In the genomic region with DNA sequence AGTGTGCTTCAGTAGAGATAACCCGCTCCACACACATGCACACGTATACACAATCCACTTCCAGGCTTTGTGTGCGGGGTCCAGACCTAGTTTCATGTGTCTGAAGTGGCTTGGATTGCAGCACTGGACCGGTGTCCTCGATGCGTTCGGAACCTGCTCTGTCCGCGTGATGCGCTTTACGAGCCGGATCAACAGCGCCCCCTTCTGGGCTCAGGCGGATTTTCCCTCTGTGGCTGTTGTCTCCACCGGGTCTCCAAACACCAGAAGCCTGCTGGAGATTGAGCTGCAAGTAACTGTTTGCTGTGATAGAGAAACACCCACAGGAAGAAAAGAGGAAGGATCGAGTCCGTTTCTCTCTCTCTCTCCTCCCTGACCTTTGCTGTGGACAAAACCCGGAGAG, we compare ENCODE assay signal across 9 mouse cellular contexts. TPM values are rescaled to one million over a fixed set of nuclear protein-coding genes. Genes with fewer than 3 reads are reported as not detected.
DNase-seq lines count a peak whose midpoint lies in the region; ATAC-seq lines count a peak whose summit lies in the region.
"Had no signal": no experiment of that assay in that cellular context is flagged by ENCODE, and none has a peak within 500 bp of the region (broad histone marks: within the 10 kb centered on the region; RNA-seq: fewer than 3 reads in every experiment).

No protein-coding gene starts in this region.

- H3K4me2 ChIP-seq in hindbrain, embryonic 13.5 days = no peak overlapping the region
- 0 out of 2 replicates have a peak overlapping the region, but pooled peaks have one; percentile 28 for H3K4me2 ChIP-seq in intestine, embryonic 15.5 days (replicated peaks)

- H3K36me3 ChIP-seq in hindbrain, embryonic 10.5 days = no peaks in the 10 kb centered on the region
- H3K36me3 ChIP-seq in hindbrain, embryonic 13.5 days = no peaks in the 10 kb centered on the region
- no peaks in the 10 kb centered on the region for H3K36me3 ChIP-seq in intestine, embryonic 15.5 days

- H3K9me3 ChIP-seq in hindbrain, embryonic 10.5 days = no peaks in the 10 kb centered on the region
- no peaks in the 10 kb centered on the region for H3K9me3 ChIP-seq in hindbrain, embryonic 13.5 days
- no peaks in the 10 kb centered on the region for H3K9me3 ChIP-seq in intestine, embryonic 15.5 days

- H3K27ac ChIP-seq in hindbrain, embryonic 10.5 days = no peak overlapping the region
- H3K27ac ChIP-seq in hindbrain, embryonic 13.5 days = no peak overlapping the region
- no peak overlapping the region for H3K27ac ChIP-seq in intestine, embryonic 15.5 days

- H3K9ac ChIP-seq in hindbrain, embryonic 13.5 days = no peak overlapping the region
- no peak overlapping the region for H3K9ac ChIP-seq in intestine, embryonic 15.5 days

- whole genome bisulfite sequencing in hindbrain, embryonic 10.5 days = 2% methylated on average over 18 of the region's 18 CpGs
- WGBS in hindbrain, embryonic 13.5 days = 2% methylated on average over 18 of the region's 18 CpGs
- 3% methylated on average over 18 of the region's 18 CpGs for WGBS in intestine, embryonic 15.5 days

- peaks cover 23% of the 10 kb centered on the region for H3K4me1 ChIP-seq in hindbrain, embryonic 10.5 days (replicated peaks)
- peaks cover 27% of the 10 kb centered on the region for H3K4me1 ChIP-seq in hindbrain, embryonic 13.5 days (replicated peaks)
- peaks cover 2% of the 10 kb centered on the region; the same call in 1 of the 2 replicates for H3K4me1 ChIP-seq in intestine, embryonic 15.5 days (replicated peaks)

- peak; percentile 82 for DNase-seq in hindbrain, embryonic 10.5 days (ENCODE audit: low spot score)
- DNase-seq in cerebellum, postnatal 36 days = peak; percentile 87 to 90
- peak; percentile 88 for DNase-seq in gastrocnemius, postnatal 10 days
- DNase-seq in left cerebral cortex, postnatal 36 days (ENCODE audit: low spot score in 2 of 2) = peak; percentile 78 to 87
- peak; percentile 42 to 80 for DNase-seq in monocyte, adult 2 months (ENCODE audit: low read depth in 1 of 2, low spot score in 2 of 2)
- peak; percentile 62 to 80 for DNase-seq in spleen, postnatal 14 days (ENCODE audit: low spot score in 2 of 2)

- H3K27me3 ChIP-seq in hindbrain, embryonic 10.5 days (ENCODE audit: insufficient read depth, poor library complexity, severe bottlenecking) = peaks cover 55% of the 10 kb centered on the region
- peaks cover 45% of the 10 kb centered on the region for H3K27me3 ChIP-seq in hindbrain, embryonic 13.5 days
- peaks cover 24% of the 10 kb centered on the region for H3K27me3 ChIP-seq in intestine, embryonic 15.5 days (replicated peaks)
- H3K27me3 ChIP-seq: Patski had no signal

- peak overlapping the region; percentile 30; the same call in 1 of the 2 replicates for H3K4me3 ChIP-seq in hindbrain, embryonic 10.5 days
- no peak overlapping the region for H3K4me3 ChIP-seq in hindbrain, embryonic 13.5 days
- no peak overlapping the region for H3K4me3 ChIP-seq in intestine, embryonic 15.5 days (replicated peaks)

- ATAC-seq in hindbrain, embryonic 13.5 days (ENCODE audit: low FRiP score) = no peak
- peak; percentile 46 for ATAC-seq in intestine, embryonic 15.5 days
- ATAC-seq: Patski had no signal

- intact Hi-C loops in left cerebral cortex, postnatal 36 days (cut with DNase I) = loop anchor here (1.0 kb wide), 1 partner anchor 113 kb away; no protein-coding TSS in a partner anchor

RNA-seq across cellular contexts. Expression of a gene that starts 20.8 kb away (rescaled TPM):
- polyA plus RNA-seq in hindbrain, embryonic 10.5 days (2016; fragmentation: Nextera tagmentation; extraction: Ambion mirVana) = 322 and 331 TPM in 2 replicates
- 385 and 394 TPM in 2 replicates for polyA plus RNA-seq in hindbrain, embryonic 13.5 days (2015; fragmentation: Nextera tagmentation; extraction: Ambion mirVana)
- 10 to 100 TPM; 82.0 to 91.3 TPM for total RNA-seq in gastrocnemius, postnatal 10 days (2021)
- 268 and 277 TPM in 2 replicates for polyA plus RNA-seq in intestine, embryonic 15.5 days (2015; fragmentation: Nextera tagmentation; extraction: Ambion mirVana)
- total RNA-seq in left cerebral cortex, postnatal 36 days (2021) = 100 to 1,000 TPM; 348 to 358 TPM

RNA-seq across cellular contexts. Expression of a gene that starts 33.4 kb away (rescaled TPM):
- 117 and 129 TPM in 2 replicates for polyA plus RNA-seq in hindbrain, embryonic 10.5 days (2016; fragmentation: Nextera tagmentation; extraction: Ambion mirVana)
- 93.9 and 105 TPM in 2 replicates for polyA plus RNA-seq in hindbrain, embryonic 13.5 days (2015; fragmentation: Nextera tagmentation; extraction: Ambion mirVana)
- total RNA-seq in gastrocnemius, postnatal 10 days (2021) = 10 to 100 TPM; 28.5 to 40.5 TPM
- polyA plus RNA-seq in intestine, embryonic 15.5 days (2015; fragmentation: Nextera tagmentation; extraction: Ambion mirVana) = 270 and 290 TPM in 2 replicates
- 10 to 100 TPM; 35.4 to 42.4 TPM for total RNA-seq in left cerebral cortex, postnatal 36 days (2021)

RNA-seq across cellular contexts. Expression of a gene that starts 39.8 kb away (rescaled TPM):
- polyA plus RNA-seq in hindbrain, embryonic 10.5 days (2016; fragmentation: Nextera tagmentation; extraction: Ambion mirVana) = 40.1 and 47.2 TPM in 2 replicates
- polyA plus RNA-seq in hindbrain, embryonic 13.5 days (2015; fragmentation: Nextera tagmentation; extraction: Ambion mirVana) = 51.2 and 54.4 TPM in 2 replicates
- total RNA-seq in gastrocnemius, postnatal 10 days (2021) = 100 to 1,000 TPM; 182 to 191 TPM
- 58.2 and 70.6 TPM in 2 replicates for polyA plus RNA-seq in intestine, embryonic 15.5 days (2015; fragmentation: Nextera tagmentation; extraction: Ambion mirVana)
- 100 to 1,000 TPM; 269 to 279 TPM for total RNA-seq in left cerebral cortex, postnatal 36 days (2021)
